Mouse (Mus musculus): ENCODE measurements at regions not wholly inside any gene's neighbourhood (a gene's known extent, or its start where the extent isn't known, plus 50 kb on each side); places are given as distances from the start of the nearest gene placed in this dataset.

DNA sequence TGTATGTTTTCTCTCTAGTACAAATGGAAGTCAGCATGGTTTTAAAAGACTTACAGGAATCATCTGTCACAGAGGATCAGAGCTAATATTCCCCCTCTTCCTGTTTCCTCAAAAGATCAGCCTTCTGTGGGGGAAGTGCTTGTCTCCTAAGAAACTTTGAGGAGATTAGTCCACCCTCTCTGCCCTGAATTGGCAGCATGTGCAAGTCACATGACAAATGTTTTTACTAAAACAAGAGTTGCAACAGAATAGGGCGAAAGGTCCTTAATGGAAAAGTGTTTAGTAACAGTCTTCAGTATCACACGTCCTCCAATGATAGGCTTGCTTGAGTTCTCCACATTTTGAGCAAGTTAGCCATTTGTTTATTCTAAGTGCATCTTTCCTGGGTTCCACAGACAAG is 162.8 kb downstream of the Fzd1 start:
- DNase-seq, result no peak

DNA sequence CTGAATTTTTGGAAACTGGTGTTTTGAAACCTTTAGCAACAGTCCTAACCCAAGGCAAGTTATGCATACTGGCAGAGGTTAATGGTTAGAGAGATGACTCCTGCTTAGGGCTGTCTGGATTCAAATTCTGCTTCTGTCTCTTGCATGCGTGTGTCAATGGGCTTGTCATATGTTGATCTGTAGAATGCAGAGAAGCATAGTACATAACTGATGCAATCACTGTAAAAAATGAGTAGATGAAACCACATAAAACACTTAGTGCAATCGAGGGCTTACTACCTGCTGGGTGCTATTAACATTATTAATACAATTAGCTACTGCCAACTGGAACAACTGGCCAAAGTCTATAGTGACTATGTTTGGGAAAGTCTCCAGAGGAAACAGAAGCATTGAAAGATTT is 163.3 kb downstream of the Fzd1 start:
- DNase-seq, result no peak

DNA sequence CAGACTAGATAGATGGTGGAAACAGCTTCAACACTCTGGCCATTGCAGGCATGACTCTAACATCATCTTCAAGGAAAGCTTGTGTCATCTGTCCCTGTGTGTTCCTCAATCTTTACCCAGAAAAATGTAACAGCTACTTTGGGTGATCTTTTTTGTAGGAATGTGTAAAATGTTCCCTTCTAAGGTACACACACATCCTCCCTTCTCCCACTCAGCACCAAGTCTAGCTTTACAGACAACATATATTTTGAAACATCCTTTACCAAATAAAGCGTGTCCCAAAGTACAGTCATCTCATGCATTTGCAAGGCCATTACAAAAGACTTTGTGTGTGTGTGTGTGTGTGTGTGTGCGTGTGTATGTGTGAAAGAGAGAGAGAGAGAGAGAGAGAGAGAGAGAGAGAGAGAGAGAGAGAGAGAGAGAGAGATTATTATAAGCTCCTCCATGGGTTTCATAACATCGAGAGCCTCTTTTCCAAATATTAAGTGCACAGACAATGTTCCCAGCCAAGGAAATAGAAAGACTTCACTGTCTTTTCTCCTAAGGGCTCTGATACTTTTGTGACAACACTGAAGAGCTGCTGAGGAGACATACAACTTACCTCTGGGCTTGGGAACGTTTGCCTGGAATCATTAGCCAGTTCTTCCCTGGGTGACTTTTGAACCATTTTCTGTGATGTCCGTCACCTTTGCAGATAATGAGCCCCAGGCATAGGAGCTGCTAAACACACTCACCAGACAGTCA is 164.0 kb downstream of the Fzd1 start:
- no peak for DNase-seq

GRCm38 (mm10) chr5:4591721-4592120 is 166.1 kb downstream of the Fzd1 start:
- DNase-seq, result no peak

- no peak for DNase-seq
Measured at GRCm38 (mm10) chr5:4582702-4583475, 174.9 kb downstream of the Fzd1 start.

- DNase-seq, result no peak
Measured at GRCm38 (mm10) chr5:4580185-4580839, 177.5 kb downstream of the Fzd1 start.

- DNase-seq, result no peak
Measured at GRCm38 (mm10) chr5:4578856-4579255, 179.0 kb downstream of the Fzd1 start.

GRCm38 (mm10) chr5:4577179-4577578 is 180.7 kb downstream of the Fzd1 start:
- DNase-seq, result no peak

DNA sequence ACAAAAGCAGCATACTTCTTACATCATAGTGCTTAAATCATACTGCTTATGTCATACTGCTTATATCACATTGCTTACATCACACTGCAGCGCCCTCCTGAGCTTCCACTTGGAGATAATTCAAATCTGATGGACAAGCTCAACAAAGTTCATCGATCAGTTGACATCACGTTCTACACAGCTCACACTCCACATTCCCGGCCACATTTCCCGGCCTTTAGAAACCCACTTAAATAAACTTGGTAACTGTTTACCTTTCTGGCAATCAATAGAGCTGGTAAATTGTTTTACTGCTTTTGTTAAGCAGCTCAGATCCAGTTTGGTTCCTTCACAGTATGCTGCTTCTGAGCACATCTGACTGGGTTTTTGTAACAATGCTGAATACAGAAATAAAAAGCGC is 194.0 kb downstream of the Fzd1 start:
- no peak for DNase-seq

GRCm38 (mm10) chr5:4561661-4562060 is 196.2 kb downstream of the Fzd1 start:
- no peak for DNase-seq

DNA sequence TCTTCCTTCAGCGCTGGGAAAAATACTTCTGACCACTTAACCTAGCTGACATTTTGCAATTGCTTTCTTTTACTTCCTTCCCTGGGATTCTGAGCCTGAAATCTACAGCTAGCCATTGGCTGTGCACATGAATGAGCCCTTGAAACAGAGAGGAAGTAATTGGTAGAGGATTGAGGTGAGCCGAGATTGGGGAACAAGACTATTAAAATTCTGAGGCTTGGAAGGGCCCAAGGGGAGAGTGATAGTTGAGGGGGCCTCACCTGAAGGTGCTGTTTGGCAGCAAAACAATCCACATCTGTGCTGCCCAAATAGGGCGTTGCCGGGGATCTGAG is 196.7 kb downstream of the Fzd1 start:
- DNase-seq, result no peak

- no peak for DNase-seq
Measured at GRCm38 (mm10) chr5:4560370-4561138, 197.3 kb downstream of the Fzd1 start.

- DNase-seq, result no peak
Measured at GRCm38 (mm10) chr5:4554972-4555371, 202.9 kb downstream of the Fzd1 start.

DNA sequence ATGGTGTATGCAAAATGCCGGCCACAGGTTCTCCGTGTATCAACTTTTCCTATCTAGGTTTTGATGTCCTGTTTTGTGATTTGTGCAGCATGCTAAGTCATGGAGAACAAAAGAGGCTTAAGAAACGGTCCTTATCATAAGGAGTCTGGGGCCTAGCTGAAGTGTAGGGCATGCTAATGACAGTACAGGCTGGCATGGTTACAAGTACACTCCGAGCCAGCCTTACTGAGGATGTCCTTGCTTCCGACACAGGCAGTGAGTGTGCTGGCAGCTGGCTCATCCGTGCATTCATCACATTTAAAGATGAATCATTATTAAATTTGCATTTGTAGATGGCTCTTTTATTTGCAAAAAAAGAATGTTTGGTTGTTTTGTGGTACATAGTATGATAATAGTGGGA is 219.3 kb downstream of the Fzd1 start:
- no peak for DNase-seq

GRCm38 (mm10) chr5:4536790-4537189 is 221.0 kb downstream of the Fzd1 start:
- no peak for DNase-seq

GRCm38 (mm10) chr5:4535951-4536350 is 221.9 kb downstream of the Fzd1 start:
- no peak for DNase-seq

GRCm38 (mm10) chr5:4534512-4534911 is 223.3 kb downstream of the Fzd1 start:
- no peak for DNase-seq

GRCm38 (mm10) chr5:4530236-4531067 is 227.4 kb downstream of the Fzd1 start:
- no peak for DNase-seq

- peak; percentile 51 for DNase-seq
Measured at GRCm38 (mm10) chr5:4526042-4526815, 231.6 kb downstream of the Fzd1 start.

DNA sequence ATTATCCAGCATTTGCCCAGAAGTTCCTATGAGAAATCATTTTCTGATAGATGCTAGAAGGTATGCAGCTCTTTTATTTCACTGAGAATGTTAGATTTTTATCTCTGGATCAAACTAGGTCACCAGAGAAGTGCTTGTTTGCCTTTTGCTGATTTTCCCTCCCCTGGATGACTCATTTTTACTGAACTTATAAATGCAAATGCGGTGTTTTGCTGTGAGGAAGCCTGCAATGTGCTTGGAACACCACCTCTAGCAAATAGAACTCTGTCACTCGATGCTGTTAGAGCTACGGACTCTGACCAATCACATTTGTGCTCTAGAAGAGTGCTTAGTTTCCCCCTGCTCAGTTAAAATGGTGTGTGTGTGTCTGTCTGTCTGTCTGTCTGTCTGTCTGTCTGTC is 257.2 kb downstream of the Fzd1 start:
- no peak for DNase-seq

DNA sequence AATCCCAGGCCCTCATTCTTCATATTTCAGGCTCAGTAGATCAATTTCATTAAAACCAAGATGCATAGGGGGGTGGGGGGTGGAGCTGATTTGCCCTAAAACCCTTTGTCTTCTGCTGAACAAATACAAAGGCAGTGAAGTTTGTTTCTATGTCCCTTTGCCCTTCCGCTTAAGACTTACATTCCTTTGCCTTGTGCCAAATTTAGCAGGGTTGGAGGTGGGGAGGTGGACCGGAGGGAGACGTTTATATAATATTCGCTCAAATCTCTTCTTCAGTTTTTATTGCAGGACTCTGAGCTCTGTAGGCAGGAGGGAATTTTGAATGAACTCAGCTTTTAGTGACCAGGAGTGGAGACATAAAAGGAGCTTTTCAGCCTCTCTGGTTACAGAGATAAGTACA is 258.8 kb downstream of the Fzd1 start:
- DNase-seq, result no peak

- DNase-seq, result no peak
Measured at GRCm38 (mm10) chr5:4498425-4498824, 259.4 kb downstream of the Fzd1 start.

Measured in cerebellum, adult 11 months (tissue).